Mouse (Mus musculus) embryonic facial prominence, embryonic 10.5 days (tissue): ENCODE results near the gene Eng. TPM values are rescaled to one million over a fixed set of nuclear protein-coding genes. Genes with fewer than 3 reads are reported as not detected.

Source experiments
- DNase-seq: peaks from one replicate; pipeline ENCODE4 v3.0.0-alpha.2; 2017; ENCODE audit warnings: low spot score
- H3K27ac ChIP-seq: fragments of 300-500 bp; sonication (generic); replicated peaks from 2 replicates; pipeline ENCODE4 v1.5.1; 2016; ENCODE audit warnings: mild to moderate bottlenecking
- H3K27me3 ChIP-seq: fragments of 300-500 bp; sonication (generic); replicated peaks from 2 replicates; pipeline ENCODE4 v1.6.1; 2016; ENCODE audit warnings: low read depth, mild to moderate bottlenecking; ENCODE audit not compliant: poor library complexity, severe bottlenecking
- H3K36me3 ChIP-seq: fragments of 300-500 bp; sonication (generic); replicated peaks from 2 replicates; pipeline ENCODE4 v1.6.1; 2016; ENCODE audit warnings: mild to moderate bottlenecking, moderate library complexity
- H3K4me1 ChIP-seq: fragments of 300-500 bp; sonication (generic); 2 replicates; pipeline ENCODE4 v1.6.1; 2016
- H3K4me3 ChIP-seq: fragments of 300-500 bp; sonication (generic); 2 replicates; pipeline ENCODE4 v1.5.1; 2016; ENCODE audit warnings: mild to moderate bottlenecking, moderate library complexity
- H3K9me3 ChIP-seq: fragments of 300-500 bp; sonication (generic); 2 replicates; pipeline ENCODE4 v1.6.1; 2016; ENCODE audit warnings: mild to moderate bottlenecking
- WGBS: fragments of 180-500 bp; shearing (Covaris S2); methylation state at CpG from one replicate; pipeline ENCODE4 v1.1.7; 2016; 5-methylcytosine and 5-hydroxymethylcytosine counted together
- polyA plus RNA-seq: library from polyadenylated mRNA; unstranded; fragments of >200 nt; fragmentation: Nextera tagmentation; extraction: Ambion mirVana; gene quantifications from 2 replicates; pipeline ENCODE4 v1.2.1, GENCODE M21; 2016

Gene Eng
- polyA plus RNA-seq, 1 experiment from 2014 or later = 25.5 TPM

- Histone ChIP-seq H3K4me3 (peak overlapping the region; percentile 81), H3K27ac (peak overlapping the region; percentile 74), H3K36me3 (peaks cover 17% of the 10 kb centered on the region), H3K27me3 (0 out of 2 replicates have a peak, but pooled peaks cover 6% of the 10 kb centered on the region), H3K9me3 (peaks cover 2% of the 10 kb centered on the region; the same call in 1 of the 2 replicates), H3K4me1 (peaks cover 55% of the 10 kb centered on the region)
- 5% methylated on average over 25 of the region's 25 CpGs for WGBS
- peak; percentile 81 for DNase-seq
Measured at GRCm38 (mm10) chr2:32608141-32608777, 38.1 kb upstream of the Eng start.

- 35% methylated on average over 18 of the region's 18 CpGs for WGBS
- H3K27me3 ChIP-seq = 0 out of 2 replicates have a peak, but pooled peaks cover 6% of the 10 kb centered on the region
- H3K36me3 ChIP-seq = peaks cover 22% of the 10 kb centered on the region
- peaks cover 2% of the 10 kb centered on the region; the same call in 1 of the 2 replicates for H3K9me3 ChIP-seq
- peaks cover 55% of the 10 kb centered on the region for H3K4me1 ChIP-seq
- H3K27ac ChIP-seq = peak overlapping the region; percentile 74
- H3K4me3 ChIP-seq = peak overlapping the region; percentile 81
- no peak for DNase-seq
Measured at GRCm38 (mm10) chr2:32608778-32609435, 37.5 kb upstream of the Eng start.

DNA sequence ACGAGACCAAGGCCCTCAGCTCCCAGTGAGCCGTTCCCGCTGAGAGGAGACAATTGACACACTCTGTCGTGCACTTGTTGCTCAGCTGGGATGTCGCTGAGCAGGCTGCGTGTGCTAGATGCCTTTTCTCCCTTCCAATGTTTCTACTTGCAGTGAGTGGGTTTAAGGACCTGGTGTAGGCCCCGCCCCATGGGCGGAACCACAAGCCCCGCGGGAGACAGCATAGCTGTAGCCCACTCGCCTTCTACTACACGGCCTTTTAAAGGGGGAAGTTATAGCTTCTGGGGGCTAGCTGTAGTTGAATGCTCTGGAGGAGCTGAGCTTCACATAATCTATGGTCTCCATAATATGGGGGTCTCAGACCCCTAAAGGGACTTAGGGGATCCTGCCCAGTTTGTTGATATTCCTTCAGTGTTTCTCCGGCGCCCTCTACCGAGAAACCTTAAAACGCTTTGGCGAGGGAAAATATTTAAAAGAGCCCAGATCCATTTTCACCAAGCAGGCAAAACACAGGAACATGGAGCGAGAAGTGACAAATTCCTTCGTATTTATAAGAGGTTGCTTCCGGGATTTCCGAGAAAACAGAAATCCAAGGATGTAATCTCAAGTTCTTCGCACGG is 35.7 kb upstream of the Eng start:
- DNase-seq = peak; percentile 61
- H3K27me3 ChIP-seq = 0 out of 2 replicates have a peak, but pooled peaks cover 6% of the 10 kb centered on the region
- 18% methylated on average over 23 of the region's 23 CpGs for WGBS
- peaks cover 37% of the 10 kb centered on the region for H3K36me3 ChIP-seq
- peak overlapping the region; percentile 50 for H3K4me3 ChIP-seq
- H3K27ac ChIP-seq = 0 out of 2 replicates have a peak overlapping the region, but pooled peaks have one; percentile 32
- peaks cover 2% of the 10 kb centered on the region; the same call in 1 of the 2 replicates for H3K9me3 ChIP-seq
- H3K4me1 ChIP-seq = peaks cover 54% of the 10 kb centered on the region

DNA sequence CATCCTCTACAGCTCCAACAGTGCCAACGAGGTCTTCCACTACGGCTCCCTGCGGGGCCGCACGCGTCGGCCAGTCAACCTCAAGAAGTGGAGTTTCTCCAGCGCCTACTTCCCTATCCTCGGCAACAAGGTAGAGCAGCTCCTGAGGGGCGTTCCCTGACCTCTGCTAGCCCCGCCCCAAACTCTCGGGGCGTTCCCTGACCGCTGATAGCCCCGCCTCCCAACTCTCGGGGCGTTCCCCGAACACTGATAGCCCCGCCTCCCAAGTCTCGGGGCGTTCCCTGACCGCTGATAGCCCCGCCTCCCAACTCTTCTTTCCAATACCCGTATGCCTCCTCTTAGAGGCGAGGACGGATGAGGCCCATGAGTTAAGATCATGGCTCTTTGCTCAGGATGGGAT is 34.1 kb upstream of the Eng start:
- DNase-seq = no peak
- H3K4me1 ChIP-seq = peaks cover 42% of the 10 kb centered on the region
- H3K27me3 ChIP-seq = 0 out of 2 replicates have a peak, but pooled peaks cover 6% of the 10 kb centered on the region
- H3K27ac ChIP-seq = no peak overlapping the region
- H3K4me3 ChIP-seq = no peak overlapping the region
- peaks cover 51% of the 10 kb centered on the region for H3K36me3 ChIP-seq
- H3K9me3 ChIP-seq = peaks cover 2% of the 10 kb centered on the region; the same call in 1 of the 2 replicates
- 70% methylated on average over 26 of the region's 26 CpGs for WGBS

DNA sequence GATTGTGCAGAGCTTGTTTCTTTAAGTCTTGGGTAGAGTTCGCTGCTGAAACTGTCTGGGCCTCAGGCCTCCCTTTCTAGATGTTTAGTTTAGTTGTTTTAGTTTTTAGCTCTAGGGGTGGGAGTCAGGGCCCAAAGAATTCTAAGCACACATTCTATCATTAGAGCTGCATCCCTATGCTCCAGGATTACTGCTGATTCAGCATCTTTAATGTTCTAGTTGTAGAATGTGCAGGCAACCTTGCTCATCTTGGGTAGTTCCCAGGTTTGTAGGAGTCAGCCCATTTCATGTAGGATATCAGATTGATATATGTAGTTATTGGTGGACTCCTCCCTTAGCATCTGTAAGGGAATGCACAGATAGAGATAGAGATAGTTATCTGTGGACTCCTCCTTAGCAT is 29.3 kb upstream of the Eng start:
- Histone ChIP-seq H3K27me3 (no peaks in the 10 kb centered on the region), H3K36me3 (peaks cover 67% of the 10 kb centered on the region), H3K27ac (no peak overlapping the region), H3K4me1 (peaks cover 40% of the 10 kb centered on the region), H3K9me3 (peaks cover 7% of the 10 kb centered on the region; the same call in 1 of the 2 replicates), H3K4me3 (no peak overlapping the region)
- 100% methylated on average over 1 of the region's 1 CpGs for whole genome bisulfite sequencing
- DNase-seq = no peak

DNA sequence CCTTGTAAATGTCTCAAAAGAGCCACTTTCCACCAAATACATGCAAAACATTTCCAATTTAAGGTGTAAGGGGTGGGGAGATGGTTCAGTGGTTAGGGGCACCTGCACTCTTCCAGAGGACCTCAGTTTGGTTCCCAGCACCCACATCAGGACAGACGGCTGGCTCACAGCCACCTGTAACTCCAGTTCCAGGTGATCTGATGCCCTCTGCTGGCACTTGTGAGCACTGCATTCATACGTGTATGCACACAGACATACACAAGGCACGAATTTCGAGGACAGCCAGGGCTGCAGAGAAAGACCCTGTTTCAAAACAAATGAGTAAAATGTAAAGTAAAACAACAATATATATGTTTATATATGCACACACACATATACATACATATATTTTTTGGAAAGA is 28.8 kb upstream of the Eng start:
- Histone ChIP-seq H3K27me3 (no peaks in the 10 kb centered on the region), H3K9me3 (peaks cover 4% of the 10 kb centered on the region; the same call in 1 of the 2 replicates), H3K4me3 (no peak overlapping the region), H3K4me1 (peaks cover 42% of the 10 kb centered on the region), H3K27ac (no peak overlapping the region), H3K36me3 (peaks cover 62% of the 10 kb centered on the region)
- 94% methylated on average over 4 of the region's 4 CpGs for WGBS
- no peak for DNase-seq

DNA sequence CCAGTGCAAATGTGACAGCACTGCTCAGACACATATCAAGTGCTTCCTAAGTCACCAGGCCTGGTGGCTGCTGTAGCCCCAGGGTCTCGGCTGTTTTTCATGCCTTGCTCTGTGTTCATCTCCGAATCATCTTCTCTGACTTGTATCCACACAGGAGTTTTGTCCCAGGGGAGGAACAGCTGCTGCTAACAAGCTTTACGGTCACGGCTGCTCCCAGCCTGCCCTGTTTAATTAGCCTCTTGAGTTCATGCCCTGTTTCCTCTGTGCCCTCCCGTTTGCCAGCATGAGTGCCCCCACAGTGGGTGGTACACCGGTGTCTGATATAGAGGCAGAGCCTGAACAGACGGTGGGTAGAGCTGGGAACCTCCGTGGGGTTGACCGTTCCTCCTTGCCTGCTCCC is 28.3 kb upstream of the Eng start:
- Histone ChIP-seq H3K27me3 (no peaks in the 10 kb centered on the region), H3K4me3 (no peak overlapping the region), H3K36me3 (peaks cover 58% of the 10 kb centered on the region), H3K4me1 (peaks cover 44% of the 10 kb centered on the region), H3K27ac (0 out of 2 replicates have a peak overlapping the region, but pooled peaks have one; percentile 5), H3K9me3 (peaks cover 4% of the 10 kb centered on the region; the same call in 1 of the 2 replicates)
- no peak for DNase-seq
- WGBS = 75% methylated on average over 9 of the region's 9 CpGs

DNA sequence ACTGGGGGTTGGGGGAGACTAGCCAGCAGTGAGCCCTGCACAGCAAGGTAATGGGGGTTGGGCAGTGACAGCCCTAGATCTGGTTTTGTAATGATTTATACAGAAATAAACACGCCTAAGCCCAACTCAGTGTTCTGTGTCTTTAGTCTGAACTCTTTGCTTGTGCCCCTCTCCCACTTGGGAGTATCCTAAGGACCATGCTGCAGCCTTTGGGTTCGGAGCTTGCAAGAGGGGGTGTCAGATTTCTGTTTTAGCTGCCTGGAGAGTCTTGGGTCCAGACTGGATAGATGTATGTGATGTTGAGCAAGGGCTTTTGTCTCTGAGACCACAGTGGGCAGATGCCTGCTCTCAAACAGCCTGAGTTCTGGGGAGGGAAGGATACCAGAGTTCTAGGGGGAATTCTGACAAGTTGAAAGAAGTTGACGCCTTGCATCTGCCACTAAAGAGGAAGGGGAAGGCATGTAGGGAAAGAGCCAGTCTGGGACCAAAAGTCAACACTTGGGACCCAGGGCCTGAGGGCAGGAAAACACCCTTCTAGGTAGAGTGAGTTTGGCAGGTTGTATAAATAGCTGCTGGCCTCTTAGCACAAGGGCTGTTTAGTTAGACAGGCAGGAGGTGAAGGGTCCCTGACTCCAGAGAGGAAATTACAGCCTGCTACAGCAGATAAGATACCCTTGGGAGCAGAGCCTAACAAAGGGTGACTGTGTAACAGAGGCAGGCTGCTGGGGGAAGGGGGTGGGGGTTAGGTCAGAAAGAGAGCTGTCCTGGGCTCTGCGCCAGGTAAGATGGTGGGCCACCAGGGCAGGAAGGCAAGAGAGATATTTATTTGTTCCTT is 25.5 kb upstream of the Eng start:
- WGBS = 20% methylated on average over 4 of the region's 4 CpGs
- Histone ChIP-seq H3K9me3 (peaks cover 4% of the 10 kb centered on the region; the same call in 1 of the 2 replicates), H3K4me1 (peaks cover 66% of the 10 kb centered on the region), H3K27ac (peak overlapping the region; percentile 87), H3K27me3 (no peaks in the 10 kb centered on the region), H3K4me3 (peak overlapping the region; percentile 30), H3K36me3 (peaks cover 33% of the 10 kb centered on the region)
- DNase-seq = peak; percentile 76

- peaks cover 72% of the 10 kb centered on the region for H3K4me1 ChIP-seq
- WGBS = 18% methylated on average over 7 of the region's 7 CpGs
- peak within 1 kb of the TSS; percentile 87 for H3K27ac ChIP-seq
- peaks cover 4% of the 10 kb centered on the region; the same call in 1 of the 2 replicates for H3K9me3 ChIP-seq
- no peaks in the 10 kb centered on the region for H3K27me3 ChIP-seq
- peak within 1 kb of the TSS; percentile 30 for H3K4me3 ChIP-seq
- peaks cover 29% of the 10 kb centered on the region for H3K36me3 ChIP-seq
- DNase-seq = no peak
Measured at GRCm38 (mm10) chr2:32621517-32621859, 24.9 kb upstream of the Eng start, which contains the start of gene Ak1. Ak1 (plus strand) TSS chr2:32621758.

DNA sequence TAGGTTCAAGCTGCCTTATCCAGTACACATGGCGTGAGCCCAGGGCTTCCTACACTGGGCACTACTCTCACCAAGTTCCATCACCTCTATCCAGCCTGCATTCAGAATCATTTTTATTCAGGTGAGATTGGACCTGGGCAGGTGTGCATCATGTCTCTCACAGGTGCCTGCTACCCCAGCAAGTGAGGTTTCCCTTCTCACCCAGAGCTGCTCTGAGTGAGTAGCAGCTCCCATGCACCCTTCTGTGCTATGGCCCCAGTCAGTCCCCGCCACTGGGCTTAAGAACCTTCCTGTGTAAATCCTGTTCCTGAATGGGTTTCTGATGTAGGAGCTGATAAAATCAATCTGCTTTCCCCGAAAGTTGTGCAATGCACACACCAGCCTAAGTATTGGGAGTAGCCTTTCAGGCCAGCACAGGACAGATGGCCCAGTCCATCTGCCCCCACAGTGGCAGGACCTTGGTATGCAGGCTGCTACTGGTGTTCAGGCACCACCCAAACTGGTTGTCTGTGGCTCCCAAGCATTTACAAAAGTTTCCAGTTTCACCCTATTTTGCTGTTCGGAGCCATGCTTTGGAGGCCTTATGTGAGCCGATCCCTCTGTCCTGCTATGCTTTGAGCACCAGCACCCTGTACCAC is 22.2 kb upstream of the Eng start:
- Histone ChIP-seq H3K9me3 (no peaks in the 10 kb centered on the region), H3K27ac (peak overlapping the region; percentile 81), H3K27me3 (no peaks in the 10 kb centered on the region), H3K4me3 (no peak overlapping the region), H3K4me1 (peaks cover 88% of the 10 kb centered on the region), H3K36me3 (peaks cover 1% of the 10 kb centered on the region; the same call in 1 of the 2 replicates)
- DNase-seq = no peak
- WGBS = 76% methylated on average over 5 of the region's 5 CpGs

- no peaks in the 10 kb centered on the region for H3K27me3 ChIP-seq
- peak overlapping the region; percentile 81 for H3K27ac ChIP-seq
- no peaks in the 10 kb centered on the region for H3K36me3 ChIP-seq
- peak; percentile 76 for DNase-seq
- H3K4me1 ChIP-seq = peaks cover 88% of the 10 kb centered on the region
- 6% methylated on average over 13 of the region's 13 CpGs for WGBS
- H3K9me3 ChIP-seq = no peaks in the 10 kb centered on the region
- H3K4me3 ChIP-seq = peak overlapping the region; percentile 43
Measured at GRCm38 (mm10) chr2:32625212-32625872, 21.1 kb upstream of the Eng start.
